Mouse (Mus musculus): Measurements from ENCODE around the gene Adam22. TPM values are rescaled to one million over a fixed set of nuclear protein-coding genes. Genes with fewer than 3 reads are reported as not detected.

Adam22 gene
- polyA plus RNA-seq, 1 experiment from 2014 or later: 10.6 TPM

GRCm38 (mm10) chr5:8293287-8293686, 74.7 kb downstream of the Adam22 start:
- no peak overlapping the region for H3K27ac ChIP-seq
- H3K4me1 ChIP-seq (replicated peaks): peaks cover 12% of the 10 kb centered on the region; the same call in 1 of the 2 replicates
- H3K4me3 ChIP-seq: no peak overlapping the region
- DNase-seq (ENCODE audit: low spot score): peak; percentile 25
- no peaks in the 10 kb centered on the region for H3K9me3 ChIP-seq
- WGBS: 8% methylated on average over 1 of the region's 1 CpGs
- H3K27me3 ChIP-seq (ENCODE audit: insufficient read depth, poor library complexity, severe bottlenecking): no peaks in the 10 kb centered on the region
- no peaks in the 10 kb centered on the region for H3K36me3 ChIP-seq

GRCm38 (mm10) chr5:8291496-8291895, 76.5 kb downstream of the Adam22 start:
- Histone ChIP-seq H3K4me3 (no peak overlapping the region), H3K4me1 (replicated peaks) (peaks cover 12% of the 10 kb centered on the region; the same call in 1 of the 2 replicates), H3K27ac (no peak overlapping the region), H3K9me3 (no peaks in the 10 kb centered on the region), H3K36me3 (no peaks in the 10 kb centered on the region), H3K27me3 (ENCODE audit: insufficient read depth, poor library complexity, severe bottlenecking) (no peaks in the 10 kb centered on the region)
- WGBS: 93% methylated on average over 1 of the region's 1 CpGs
- no peak for DNase-seq (ENCODE audit: low spot score)

- H3K4me1 ChIP-seq (replicated peaks): peaks cover 12% of the 10 kb centered on the region; the same call in 1 of the 2 replicates
- no peak overlapping the region for H3K4me3 ChIP-seq
- no peaks in the 10 kb centered on the region for H3K36me3 ChIP-seq
- H3K9me3 ChIP-seq: no peaks in the 10 kb centered on the region
- no peaks in the 10 kb centered on the region for H3K27me3 ChIP-seq (ENCODE audit: insufficient read depth, poor library complexity, severe bottlenecking)
- DNase-seq (ENCODE audit: low spot score): no peak
- 54% methylated on average over 6 of the region's 6 CpGs for WGBS
- no peak overlapping the region for H3K27ac ChIP-seq
Measured at GRCm38 (mm10) chr5:8289678-8290614, 78.0 kb downstream of the Adam22 start.

- no peaks in the 10 kb centered on the region for H3K4me1 ChIP-seq (replicated peaks)
- H3K4me3 ChIP-seq: no peak overlapping the region
- no peak overlapping the region for H3K27ac ChIP-seq
- no peaks in the 10 kb centered on the region for H3K36me3 ChIP-seq
- no peaks in the 10 kb centered on the region for H3K9me3 ChIP-seq
- WGBS: 82% methylated on average over 5 of the region's 5 CpGs
- no peak for DNase-seq (ENCODE audit: low spot score)
- no peaks in the 10 kb centered on the region for H3K27me3 ChIP-seq (ENCODE audit: insufficient read depth, poor library complexity, severe bottlenecking)
Measured at GRCm38 (mm10) chr5:8284123-8284522, 83.8 kb downstream of the Adam22 start.

- 72% methylated on average over 1 of the region's 1 CpGs for WGBS
- DNase-seq (ENCODE audit: low spot score): no peak
- no peaks in the 10 kb centered on the region for H3K36me3 ChIP-seq
- no peak overlapping the region for H3K4me3 ChIP-seq
- no peak overlapping the region for H3K27ac ChIP-seq
- H3K4me1 ChIP-seq (replicated peaks): no peaks in the 10 kb centered on the region
- H3K9me3 ChIP-seq: no peaks in the 10 kb centered on the region
- H3K27me3 ChIP-seq (ENCODE audit: insufficient read depth, poor library complexity, severe bottlenecking): no peaks in the 10 kb centered on the region
Measured at GRCm38 (mm10) chr5:8276141-8276540, 91.8 kb downstream of the Adam22 start.

- Histone ChIP-seq H3K4me1 (replicated peaks) (no peaks in the 10 kb centered on the region), H3K27ac (no peak overlapping the region), H3K9me3 (no peaks in the 10 kb centered on the region), H3K4me3 (no peak overlapping the region), H3K27me3 (ENCODE audit: insufficient read depth, poor library complexity, severe bottlenecking) (no peaks in the 10 kb centered on the region), H3K36me3 (no peaks in the 10 kb centered on the region)
- WGBS: 90% methylated on average over 1 of the region's 1 CpGs
- DNase-seq (ENCODE audit: low spot score): no peak
Measured at GRCm38 (mm10) chr5:8257366-8257765, 110.6 kb downstream of the Adam22 start.

GRCm38 (mm10) chr5:8256487-8256886, 111.5 kb downstream of the Adam22 start:
- WGBS: 91% methylated on average over 4 of the region's 4 CpGs
- no peaks in the 10 kb centered on the region for H3K36me3 ChIP-seq

GRCm38 (mm10) chr5:8244696-8245095, 123.3 kb downstream of the Adam22 start:
- Histone ChIP-seq H3K36me3 (no peaks in the 10 kb centered on the region), H3K9me3 (no peaks in the 10 kb centered on the region), H3K4me1 (replicated peaks) (peaks cover 5% of the 10 kb centered on the region), H3K4me3 (no peak overlapping the region), H3K27me3 (ENCODE audit: insufficient read depth, poor library complexity, severe bottlenecking) (no peaks in the 10 kb centered on the region), H3K27ac (no peak overlapping the region)
- DNase-seq (ENCODE audit: low spot score): no peak
- 91% methylated on average over 7 of the region's 7 CpGs for WGBS

More at GRCm38 (mm10) chr5:8256487-8256886, 111.5 kb downstream of the Adam22 start:
- DNase-seq (ENCODE audit: low spot score): no peak
- no peak overlapping the region for H3K4me3 ChIP-seq
- H3K9me3 ChIP-seq: no peaks in the 10 kb centered on the region
- H3K4me1 ChIP-seq (replicated peaks): no peaks in the 10 kb centered on the region
- no peaks in the 10 kb centered on the region for H3K27me3 ChIP-seq (ENCODE audit: insufficient read depth, poor library complexity, severe bottlenecking)
- H3K27ac ChIP-seq: no peak overlapping the region

- H3K4me3 ChIP-seq: no peak overlapping the region
- DNase-seq (ENCODE audit: low spot score): peak; percentile 3
- H3K27me3 ChIP-seq (ENCODE audit: insufficient read depth, poor library complexity, severe bottlenecking): no peaks in the 10 kb centered on the region
- WGBS: 53% methylated on average over 4 of the region's 4 CpGs
- H3K9me3 ChIP-seq: no peaks in the 10 kb centered on the region
- no peaks in the 10 kb centered on the region for H3K36me3 ChIP-seq
- peaks cover 5% of the 10 kb centered on the region for H3K4me1 ChIP-seq (replicated peaks)
- H3K27ac ChIP-seq: no peak overlapping the region
Measured at GRCm38 (mm10) chr5:8243064-8243615, 124.8 kb downstream of the Adam22 start.

GRCm38 (mm10) chr5:8242660-8243059, 125.3 kb downstream of the Adam22 start:
- no peaks in the 10 kb centered on the region for H3K36me3 ChIP-seq
- no peak for DNase-seq (ENCODE audit: low spot score)
- H3K4me1 ChIP-seq (replicated peaks): peaks cover 5% of the 10 kb centered on the region
- H3K4me3 ChIP-seq: no peak overlapping the region
- 92% methylated on average over 1 of the region's 1 CpGs for WGBS
- H3K27me3 ChIP-seq (ENCODE audit: insufficient read depth, poor library complexity, severe bottlenecking): no peaks in the 10 kb centered on the region
- H3K9me3 ChIP-seq: no peaks in the 10 kb centered on the region
- no peak overlapping the region for H3K27ac ChIP-seq

- no peak overlapping the region for H3K27ac ChIP-seq
- WGBS: 80% methylated on average over 1 of the region's 1 CpGs
- no peaks in the 10 kb centered on the region for H3K4me1 ChIP-seq (replicated peaks)
- no peaks in the 10 kb centered on the region for H3K9me3 ChIP-seq
- no peaks in the 10 kb centered on the region for H3K36me3 ChIP-seq
- no peak overlapping the region for H3K4me3 ChIP-seq
- DNase-seq (ENCODE audit: low spot score): no peak
- H3K27me3 ChIP-seq (ENCODE audit: insufficient read depth, poor library complexity, severe bottlenecking): no peaks in the 10 kb centered on the region
Measured at GRCm38 (mm10) chr5:8227073-8227472, 140.9 kb downstream of the Adam22 start.

GRCm38 (mm10) chr5:8224321-8224705, 143.6 kb downstream of the Adam22 start:
- H3K9me3 ChIP-seq: no peaks in the 10 kb centered on the region
- H3K4me3 ChIP-seq: no peak overlapping the region
- 74% methylated on average over 4 of the region's 4 CpGs for WGBS
- H3K36me3 ChIP-seq: no peaks in the 10 kb centered on the region
- no peaks in the 10 kb centered on the region for H3K4me1 ChIP-seq (replicated peaks)
- DNase-seq (ENCODE audit: low spot score): no peak
- H3K27me3 ChIP-seq (ENCODE audit: insufficient read depth, poor library complexity, severe bottlenecking): no peaks in the 10 kb centered on the region
- no peak overlapping the region for H3K27ac ChIP-seq

- DNase-seq (ENCODE audit: low spot score): no peak
- 87% methylated on average over 8 of the region's 8 CpGs for WGBS
- Histone ChIP-seq H3K36me3 (no peaks in the 10 kb centered on the region), H3K4me3 (no peak overlapping the region), H3K27me3 (ENCODE audit: insufficient read depth, poor library complexity, severe bottlenecking) (no peaks in the 10 kb centered on the region), H3K4me1 (replicated peaks) (no peaks in the 10 kb centered on the region), H3K9me3 (no peaks in the 10 kb centered on the region), H3K27ac (no peak overlapping the region)
Measured at GRCm38 (mm10) chr5:8223597-8224320, 144.2 kb downstream of the Adam22 start.
